Mouse (Mus musculus): ENCODE measurements around the gene Tmem164. TPM values are rescaled to one million over a fixed set of nuclear protein-coding genes. Genes with fewer than 3 reads are reported as not detected.

The Tmem164 gene
- polyA plus RNA-seq, 1 experiment from 2014 or later: 39.6 TPM

- Histone ChIP-seq H3K27ac (ENCODE audit: low read depth, low read length) (no peak overlapping the region), H3K36me3 (ENCODE audit: control insufficient read depth, insufficient read depth, low read length) (no peaks in the 10 kb centered on the region), H3K27me3 (ENCODE audit: control insufficient read depth, insufficient read depth, low read length) (no peaks in the 10 kb centered on the region; the same call in 1 of the 2 replicates), H3K9ac (ENCODE audit: low read length) (no peak overlapping the region), H3K4me3 (ENCODE audit: low read depth, low read length) (no peak overlapping the region), H3K4me1 (ENCODE audit: control insufficient read depth, insufficient read depth, low read length) (no peaks in the 10 kb centered on the region), H3K4me2 (ENCODE audit: low read depth) (no peak overlapping the region), H3K9me3 (ENCODE audit: control insufficient read depth, low read length) (no peaks in the 10 kb centered on the region)
- 36% methylated on average over 10 of the region's 10 CpGs for WGBS
- no peak for ATAC-seq (ENCODE audit: insufficient read depth, low FRiP score, low TSS enrichment)
- DNase-seq (ENCODE audit: low spot score): peak; percentile 57
Observed at GRCm38 (mm10) chrX:142818057-142818682, 137.0 kb downstream of the Tmem164 start.

- 72% methylated on average over 6 of the region's 6 CpGs for WGBS
- H3K27me3 ChIP-seq (ENCODE audit: control insufficient read depth, insufficient read depth, low read length): no peaks in the 10 kb centered on the region; the same call in 1 of the 2 replicates
- no peak for ATAC-seq (ENCODE audit: insufficient read depth, low FRiP score, low TSS enrichment)
Observed at GRCm38 (mm10) chrX:142821239-142821638, 140.0 kb downstream of the Tmem164 start.

GRCm38 (mm10) chrX:142821846-142822245 lies 140.6 kb downstream of the Tmem164 start:
- DNase-seq (ENCODE audit: low spot score) (no peak), ATAC-seq (ENCODE audit: insufficient read depth, low FRiP score, low TSS enrichment) (no peak)
- H3K27ac ChIP-seq (ENCODE audit: low read depth, low read length): no peak overlapping the region
- H3K4me3 ChIP-seq (ENCODE audit: low read depth, low read length): no peak overlapping the region
- 32% methylated on average over 3 of the region's 3 CpGs for WGBS
- H3K36me3 ChIP-seq (ENCODE audit: control insufficient read depth, insufficient read depth, low read length): no peaks in the 10 kb centered on the region
- no peaks in the 10 kb centered on the region; the same call in 1 of the 2 replicates for H3K27me3 ChIP-seq (ENCODE audit: control insufficient read depth, insufficient read depth, low read length)
- no peaks in the 10 kb centered on the region for H3K9me3 ChIP-seq (ENCODE audit: control insufficient read depth, low read length)
- no peak overlapping the region for H3K9ac ChIP-seq (ENCODE audit: low read length)
- no peak overlapping the region for H3K4me2 ChIP-seq (ENCODE audit: low read depth)
- H3K4me1 ChIP-seq (ENCODE audit: control insufficient read depth, insufficient read depth, low read length): no peaks in the 10 kb centered on the region

More at GRCm38 (mm10) chrX:142821239-142821638, 140.0 kb downstream of the Tmem164 start:
- H3K4me1 ChIP-seq (ENCODE audit: control insufficient read depth, insufficient read depth, low read length): no peaks in the 10 kb centered on the region
- no peak overlapping the region for H3K4me3 ChIP-seq (ENCODE audit: low read depth, low read length)
- H3K4me2 ChIP-seq (ENCODE audit: low read depth): no peak overlapping the region
- H3K9ac ChIP-seq (ENCODE audit: low read length): no peak overlapping the region
- no peaks in the 10 kb centered on the region for H3K9me3 ChIP-seq (ENCODE audit: control insufficient read depth, low read length)
- H3K36me3 ChIP-seq (ENCODE audit: control insufficient read depth, insufficient read depth, low read length): no peaks in the 10 kb centered on the region
- H3K27ac ChIP-seq (ENCODE audit: low read depth, low read length): no peak overlapping the region
- DNase-seq (ENCODE audit: low spot score): no peak

GRCm38 (mm10) chrX:142825309-142825708 lies 144.1 kb downstream of the Tmem164 start:
- no peak for DNase-seq (ENCODE audit: low spot score)
- no peak for ATAC-seq (ENCODE audit: insufficient read depth, low FRiP score, low TSS enrichment)
- Histone ChIP-seq H3K4me1 (ENCODE audit: control insufficient read depth, insufficient read depth, low read length) (no peaks in the 10 kb centered on the region), H3K36me3 (ENCODE audit: control insufficient read depth, insufficient read depth, low read length) (no peaks in the 10 kb centered on the region), H3K4me3 (ENCODE audit: low read depth, low read length) (no peak overlapping the region), H3K27ac (ENCODE audit: low read depth, low read length) (no peak overlapping the region), H3K9me3 (ENCODE audit: control insufficient read depth, low read length) (no peaks in the 10 kb centered on the region), H3K9ac (ENCODE audit: low read length) (no peak overlapping the region), H3K4me2 (ENCODE audit: low read depth) (no peak overlapping the region), H3K27me3 (ENCODE audit: control insufficient read depth, insufficient read depth, low read length) (no peaks in the 10 kb centered on the region; the same call in 1 of the 2 replicates)
- WGBS: 89% methylated on average over 1 of the region's 1 CpGs

GRCm38 (mm10) chrX:142827644-142828043 lies 146.4 kb downstream of the Tmem164 start:
- Histone ChIP-seq H3K4me2 (ENCODE audit: low read depth) (no peak overlapping the region), H3K27ac (ENCODE audit: low read depth, low read length) (no peak overlapping the region), H3K9me3 (ENCODE audit: control insufficient read depth, low read length) (no peaks in the 10 kb centered on the region), H3K36me3 (ENCODE audit: control insufficient read depth, insufficient read depth, low read length) (no peaks in the 10 kb centered on the region), H3K4me3 (ENCODE audit: low read depth, low read length) (no peak overlapping the region), H3K9ac (ENCODE audit: low read length) (no peak overlapping the region), H3K27me3 (ENCODE audit: control insufficient read depth, insufficient read depth, low read length) (no peaks in the 10 kb centered on the region; the same call in 1 of the 2 replicates), H3K4me1 (ENCODE audit: control insufficient read depth, insufficient read depth, low read length) (no peaks in the 10 kb centered on the region)
- DNase-seq (ENCODE audit: low spot score): no peak
- 31% methylated on average over 1 of the region's 1 CpGs for WGBS
- no peak for ATAC-seq (ENCODE audit: insufficient read depth, low FRiP score, low TSS enrichment)

- DNase-seq (ENCODE audit: low spot score): no peak
- H3K4me2 ChIP-seq (ENCODE audit: low read depth): no peak overlapping the region
- H3K27ac ChIP-seq (ENCODE audit: low read depth, low read length): no peak overlapping the region
- H3K36me3 ChIP-seq (ENCODE audit: control insufficient read depth, insufficient read depth, low read length): no peaks in the 10 kb centered on the region
- no peak for ATAC-seq (ENCODE audit: insufficient read depth, low FRiP score, low TSS enrichment)
- 54% methylated on average over 13 of the region's 13 CpGs for WGBS
- H3K4me1 ChIP-seq (ENCODE audit: control insufficient read depth, insufficient read depth, low read length): no peaks in the 10 kb centered on the region
- no peaks in the 10 kb centered on the region for H3K27me3 ChIP-seq (ENCODE audit: control insufficient read depth, insufficient read depth, low read length)
- no peaks in the 10 kb centered on the region for H3K9me3 ChIP-seq (ENCODE audit: control insufficient read depth, low read length)
- no peak overlapping the region for H3K9ac ChIP-seq (ENCODE audit: low read length)
- no peak overlapping the region for H3K4me3 ChIP-seq (ENCODE audit: low read depth, low read length)
Observed at GRCm38 (mm10) chrX:142828184-142828908, 147.1 kb downstream of the Tmem164 start.

- Histone ChIP-seq H3K4me2 (ENCODE audit: low read depth) (no peak overlapping the region), H3K4me1 (ENCODE audit: control insufficient read depth, insufficient read depth, low read length) (no peaks in the 10 kb centered on the region), H3K36me3 (ENCODE audit: control insufficient read depth, insufficient read depth, low read length) (no peaks in the 10 kb centered on the region), H3K9me3 (ENCODE audit: control insufficient read depth, low read length) (no peaks in the 10 kb centered on the region), H3K27ac (ENCODE audit: low read depth, low read length) (no peak overlapping the region), H3K9ac (ENCODE audit: low read length) (no peak overlapping the region), H3K4me3 (ENCODE audit: low read depth, low read length) (no peak overlapping the region), H3K27me3 (ENCODE audit: control insufficient read depth, insufficient read depth, low read length) (no peaks in the 10 kb centered on the region)
- DNase-seq (ENCODE audit: low spot score): no peak
- ATAC-seq (ENCODE audit: insufficient read depth, low FRiP score, low TSS enrichment): no peak
- 90% methylated on average over 2 of the region's 2 CpGs for WGBS
Observed at GRCm38 (mm10) chrX:142829267-142829666, 148.1 kb downstream of the Tmem164 start.

- Histone ChIP-seq H3K4me2 (ENCODE audit: low read depth) (no peak overlapping the region), H3K9ac (ENCODE audit: low read length) (no peak overlapping the region), H3K36me3 (ENCODE audit: control insufficient read depth, insufficient read depth, low read length) (no peaks in the 10 kb centered on the region), H3K4me1 (ENCODE audit: control insufficient read depth, insufficient read depth, low read length) (no peaks in the 10 kb centered on the region), H3K4me3 (ENCODE audit: low read depth, low read length) (no peak overlapping the region), H3K9me3 (ENCODE audit: control insufficient read depth, low read length) (no peaks in the 10 kb centered on the region), H3K27ac (ENCODE audit: low read depth, low read length) (no peak overlapping the region), H3K27me3 (ENCODE audit: control insufficient read depth, insufficient read depth, low read length) (no peaks in the 10 kb centered on the region)
- DNase-seq (ENCODE audit: low spot score): no peak
- no peak for ATAC-seq (ENCODE audit: insufficient read depth, low FRiP score, low TSS enrichment)
- WGBS: 84% methylated on average over 12 of the region's 12 CpGs
Observed at GRCm38 (mm10) chrX:142829866-142830470, 148.8 kb downstream of the Tmem164 start.
